Mouse (Mus musculus) liver, embryonic 11.5 days (tissue): ENCODE measurements around the gene Arhgap45. TPM values are rescaled to one million over a fixed set of nuclear protein-coding genes. Genes with fewer than 3 reads are reported as not detected.
A peak's percentile ranks its signal among the peaks of the same experiment; 100 is the strongest.

Experiments used
- ATAC-seq: fragments of 200-750 bp; cut with Nextera tagmentation; replicated peaks from 2 replicates; pipeline ENCODE4 v1.8.0; 2017; ENCODE audit warnings: moderate number of reproducible peaks, mild to moderate bottlenecking, moderate TSS enrichment, moderate library complexity; ENCODE audit not compliant: low FRiP score
- DNase-seq: peaks from one replicate; pipeline ENCODE4 v3.0.0-alpha.2; 2017; ENCODE audit warnings: low spot score
- H3K27ac ChIP-seq: fragments of 300-500 bp; sonication (generic); 2 replicates; pipeline ENCODE4 v1.5.1; 2014; ENCODE audit warnings: mild to moderate bottlenecking, low read depth, low read length, control low read depth
- H3K27me3 ChIP-seq: fragments of 300-500 bp; sonication (generic); replicated peaks from 2 replicates; pipeline ENCODE4 v1.6.1; 2014; ENCODE audit warnings: low read length, mixed read lengths; ENCODE audit not compliant: control insufficient read depth, insufficient read depth
- H3K36me3 ChIP-seq: fragments of 300-500 bp; sonication (generic); 2 replicates; pipeline ENCODE4 v1.6.1; 2014; ENCODE audit warnings: mild to moderate bottlenecking, low read length, moderate library complexity, mixed read lengths; ENCODE audit not compliant: control insufficient read depth, insufficient read depth
- H3K4me1 ChIP-seq: fragments of 300-500 bp; sonication (generic); replicated peaks from 2 replicates; pipeline ENCODE4 v1.6.1; 2014; ENCODE audit warnings: low read length, mixed read lengths; ENCODE audit not compliant: control insufficient read depth, insufficient read depth
- H3K4me2 ChIP-seq: fragments of 300-500 bp; sonication (generic); 2 replicates; pipeline ENCODE4 v1.6.1; 2014; ENCODE audit warnings: mild to moderate bottlenecking, control low read depth, moderate library complexity
- H3K4me3 ChIP-seq: fragments of 300-500 bp; sonication (generic); 2 replicates; pipeline ENCODE4 v1.5.1; 2014; ENCODE audit warnings: low read depth, low read length, control low read depth
- H3K9ac ChIP-seq: fragments of 300-500 bp; sonication (generic); 2 replicates; pipeline ENCODE4 v1.6.1; 2014; ENCODE audit warnings: low read depth, low read length, control low read depth
- H3K9me3 ChIP-seq: fragments of 300-500 bp; sonication (generic); 2 replicates; pipeline ENCODE4 v1.6.1; 2016; ENCODE audit warnings: low read length, inconsistent platforms, mixed read lengths; ENCODE audit not compliant: control insufficient read depth
- WGBS: fragments of 180-500 bp; shearing (Covaris S2); extraction: QIAGEN DNeasy Blood & Tissue Kit; methylation state at CpG from one replicate; pipeline ENCODE4 v1.1.7; 2014; 5-methylcytosine and 5-hydroxymethylcytosine counted together
- polyA plus RNA-seq: library from polyadenylated mRNA; unstranded; fragments of >200 nt; fragmentation: Nextera tagmentation; extraction: Ambion mirVana; gene quantifications from 2 replicates; pipeline ENCODE4 v1.2.1, GENCODE M21; 2014

Gene Arhgap45
- polyA plus RNA-seq, 1 experiment from 2014 or later, result 29.4 TPM

- DNase-seq (no peak), ATAC-seq (peak; percentile 43; the same call in 1 of the 2 replicates)
- no peak overlapping the region for H3K9ac ChIP-seq
- H3K4me2 ChIP-seq, result no peak overlapping the region
- H3K4me3 ChIP-seq, result no peak overlapping the region
- peaks cover 19% of the 10 kb centered on the region; the same call in 1 of the 2 replicates for H3K36me3 ChIP-seq
- no peaks in the 10 kb centered on the region for H3K27me3 ChIP-seq
- H3K9me3 ChIP-seq, result no peaks in the 10 kb centered on the region
- H3K27ac ChIP-seq, result no peak overlapping the region; the same call in 1 of the 2 replicates
- H3K4me1 ChIP-seq, result peaks cover 32% of the 10 kb centered on the region
- 69% methylated on average over 20 of the region's 20 CpGs for WGBS
Measured at GRCm38 (mm10) chr10:80027681-80028520, 11.4 kb downstream of the Arhgap45 start.

DNA sequence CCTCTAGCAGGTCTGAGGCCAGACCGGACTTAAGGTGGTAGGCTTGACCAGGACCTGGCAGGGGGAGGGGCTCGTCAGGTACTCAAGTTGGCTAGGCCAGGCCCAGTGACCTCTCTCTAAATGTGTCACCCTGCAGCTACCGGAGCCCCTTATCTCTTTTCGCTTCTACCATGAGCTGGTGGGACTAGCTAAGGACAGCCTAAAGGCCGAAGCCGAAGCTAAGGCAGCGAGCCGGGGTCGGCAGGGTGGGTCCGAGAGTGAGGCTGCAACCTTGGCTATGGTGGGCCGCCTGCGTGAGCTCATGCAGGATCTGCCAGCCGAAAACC, 12.0 kb downstream of the Arhgap45 start:
- Histone ChIP-seq H3K9ac (no peak overlapping the region), H3K4me3 (no peak overlapping the region), H3K4me2 (no peak overlapping the region), H3K27me3 (no peaks in the 10 kb centered on the region), H3K27ac (no peak overlapping the region), H3K4me1 (peaks cover 38% of the 10 kb centered on the region), H3K9me3 (no peaks in the 10 kb centered on the region), H3K36me3 (peaks cover 19% of the 10 kb centered on the region; the same call in 1 of the 2 replicates)
- DNase-seq (no peak), ATAC-seq (no peak)
- WGBS, result 92% methylated on average over 13 of the region's 13 CpGs

GRCm38 (mm10) chr10:80030191-80030590, 13.7 kb downstream of the Arhgap45 start:
- Histone ChIP-seq H3K4me1 (peaks cover 37% of the 10 kb centered on the region), H3K9me3 (no peaks in the 10 kb centered on the region), H3K4me2 (no peak overlapping the region), H3K27me3 (no peaks in the 10 kb centered on the region), H3K36me3 (peaks cover 26% of the 10 kb centered on the region; the same call in 1 of the 2 replicates), H3K4me3 (no peak overlapping the region), H3K27ac (no peak overlapping the region), H3K9ac (no peak overlapping the region)
- ATAC-seq (no peak), DNase-seq (no peak)
- 81% methylated on average over 9 of the region's 9 CpGs for WGBS

- whole genome bisulfite sequencing, result 87% methylated on average over 17 of the region's 17 CpGs
Measured at GRCm38 (mm10) chr10:80030736-80031135, 14.3 kb downstream of the Arhgap45 start.

DNA sequence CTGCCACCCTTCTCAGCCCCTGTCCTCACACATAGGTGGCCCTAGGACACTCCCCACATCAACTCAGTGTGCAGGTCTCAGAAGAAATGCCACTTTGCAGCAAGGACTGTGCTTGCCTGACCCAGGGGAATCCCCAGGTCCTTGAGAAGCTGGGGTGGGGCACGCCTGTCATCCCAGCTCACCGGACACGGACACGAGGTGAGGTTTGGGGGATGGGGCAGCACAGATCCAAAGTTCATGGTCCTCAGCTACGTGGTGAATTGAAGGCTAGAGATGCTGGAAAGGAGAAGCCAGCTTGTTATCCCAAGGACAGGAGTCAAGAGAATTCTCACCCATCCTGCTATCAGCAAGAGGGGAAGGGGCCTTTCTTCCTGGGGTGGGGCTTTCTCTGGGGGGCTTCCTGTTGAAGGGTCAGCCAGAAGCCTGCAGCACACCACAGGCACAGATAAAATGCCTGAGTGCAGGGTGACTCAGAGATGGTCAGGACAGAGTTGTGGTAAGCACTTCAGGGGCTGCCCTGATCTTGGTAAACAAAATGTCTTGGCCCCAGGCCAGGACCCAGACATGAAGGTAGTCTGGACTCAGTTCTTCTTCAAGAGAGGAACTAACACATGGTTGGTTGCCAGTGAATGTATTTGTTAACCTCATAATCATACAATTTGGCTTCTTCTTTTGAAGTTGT, 16.5 kb downstream of the Arhgap45 start:
- no peaks in the 10 kb centered on the region for H3K27me3 ChIP-seq
- H3K4me1 ChIP-seq, result peaks cover 39% of the 10 kb centered on the region
- no peak; the same call in none of the 2 replicates for ATAC-seq
- H3K27ac ChIP-seq, result peak overlapping the region; percentile 39
- no peaks in the 10 kb centered on the region for H3K9me3 ChIP-seq
- H3K4me3 ChIP-seq, result 0 out of 2 replicates have a peak overlapping the region, but pooled peaks have one; percentile 0
- H3K36me3 ChIP-seq, result peaks cover 42% of the 10 kb centered on the region
- peak overlapping the region; percentile 8 for H3K4me2 ChIP-seq
- DNase-seq, result no peak
- H3K9ac ChIP-seq, result peak overlapping the region; percentile 22; the same call in 1 of the 2 replicates
- 10% methylated on average over 5 of the region's 5 CpGs for WGBS

More at GRCm38 (mm10) chr10:80030736-80031135, 14.3 kb downstream of the Arhgap45 start:
- no peaks in the 10 kb centered on the region for H3K9me3 ChIP-seq
- H3K36me3 ChIP-seq, result peaks cover 30% of the 10 kb centered on the region
- no peak overlapping the region for H3K4me3 ChIP-seq
- ATAC-seq, result no peak
- DNase-seq, result no peak
- no peak overlapping the region for H3K27ac ChIP-seq
- H3K4me2 ChIP-seq, result no peak overlapping the region
- H3K27me3 ChIP-seq, result no peaks in the 10 kb centered on the region
- H3K4me1 ChIP-seq, result peaks cover 37% of the 10 kb centered on the region
- no peak overlapping the region for H3K9ac ChIP-seq

GRCm38 (mm10) chr10:80033511-80034391, 17.3 kb downstream of the Arhgap45 start:
- peak overlapping the region; percentile 8 for H3K4me2 ChIP-seq
- peaks cover 43% of the 10 kb centered on the region for H3K36me3 ChIP-seq
- H3K4me1 ChIP-seq, result peaks cover 39% of the 10 kb centered on the region
- H3K9ac ChIP-seq, result 0 out of 2 replicates have a peak overlapping the region, but pooled peaks have one; percentile 43
- H3K4me3 ChIP-seq, result 0 out of 2 replicates have a peak overlapping the region, but pooled peaks have one; percentile 2
- 27% methylated on average over 9 of the region's 9 CpGs for WGBS
- DNase-seq (no peak), ATAC-seq (peak; percentile 22; the same call in 1 of the 2 replicates)
- peak overlapping the region; percentile 39 for H3K27ac ChIP-seq
- H3K27me3 ChIP-seq, result no peaks in the 10 kb centered on the region
- H3K9me3 ChIP-seq, result no peaks in the 10 kb centered on the region

DNA sequence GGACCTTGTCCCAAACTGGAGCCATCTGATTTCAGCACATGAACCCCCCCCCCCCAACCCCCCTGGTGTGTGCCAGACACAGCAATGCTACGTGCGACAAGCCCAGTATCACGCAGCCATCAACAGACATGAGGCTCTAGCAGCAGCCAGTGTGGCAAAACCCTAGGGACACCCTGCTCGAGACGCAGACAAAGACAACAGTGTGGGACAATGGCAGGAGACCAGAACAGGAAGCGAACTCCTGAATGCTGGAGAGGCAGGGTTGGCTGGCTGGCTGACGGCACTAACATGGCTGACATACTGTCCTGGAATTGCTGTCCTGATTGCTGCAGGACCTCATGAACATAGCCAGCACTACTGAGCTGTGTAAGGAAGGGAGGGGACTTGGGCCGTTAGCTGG, 18.7 kb downstream of the Arhgap45 start:
- H3K4me2 ChIP-seq, result no peak overlapping the region
- ATAC-seq (no peak), DNase-seq (no peak)
- peaks cover 38% of the 10 kb centered on the region for H3K36me3 ChIP-seq
- no peaks in the 10 kb centered on the region for H3K27me3 ChIP-seq
- peak overlapping the region; percentile 4; the same call in 1 of the 2 replicates for H3K27ac ChIP-seq
- 0 out of 2 replicates have a peak overlapping the region, but pooled peaks have one; percentile 9 for H3K9ac ChIP-seq
- WGBS, result 85% methylated on average over 8 of the region's 8 CpGs
- no peaks in the 10 kb centered on the region for H3K9me3 ChIP-seq
- H3K4me1 ChIP-seq, result peaks cover 41% of the 10 kb centered on the region
- H3K4me3 ChIP-seq, result no peak overlapping the region

GRCm38 (mm10) chr10:80035686-80036085, 19.2 kb downstream of the Arhgap45 start:
- no peaks in the 10 kb centered on the region for H3K27me3 ChIP-seq
- ATAC-seq (no peak), DNase-seq (no peak)
- peak overlapping the region; percentile 4; the same call in 1 of the 2 replicates for H3K27ac ChIP-seq
- peaks cover 38% of the 10 kb centered on the region for H3K36me3 ChIP-seq
- no peak overlapping the region for H3K4me3 ChIP-seq
- H3K4me2 ChIP-seq, result no peak overlapping the region
- 91% methylated on average over 5 of the region's 5 CpGs for WGBS
- peaks cover 41% of the 10 kb centered on the region for H3K4me1 ChIP-seq
- no peaks in the 10 kb centered on the region for H3K9me3 ChIP-seq
- H3K9ac ChIP-seq, result peak overlapping the region; percentile 20; the same call in 1 of the 2 replicates
